Mouse (Mus musculus): ENCODE data around the gene Nacad.

Nacad gene
- long read RNA-seq, experiment 1, result 0 reads
- long read RNA-seq, experiment 2, partial matches to known transcripts, result 1 of 1 reads
- long read RNA-seq, experiment 2, other reads (novel, unspliced or antisense), result 0 of 1 reads

- intact Hi-C loops (cut with DNase I), result no loop called here
Measured at GRCm38 (mm10) chr11:6605491-6606399, at the start of gene Nacad. TSS of gene Nacad (minus strand) at chr11:6606053.

- intact Hi-C loops (cut with DNase I), result loop anchor here (1.0 to 10.0 kb wide), 3 partner anchors 52 to 510 kb away; no protein-coding TSS in a partner anchor
Measured at GRCm38 (mm10) chr11:6654903-6655302, 49.0 kb upstream of the Nacad start.

GRCm38 (mm10) chr11:6652978-6653377, 47.1 kb upstream of the Nacad start:
- intact Hi-C loops (cut with DNase I), result loop anchor here (10.0 kb wide), 1 partner anchor 512 kb away; no protein-coding TSS in a partner anchor

DNA sequence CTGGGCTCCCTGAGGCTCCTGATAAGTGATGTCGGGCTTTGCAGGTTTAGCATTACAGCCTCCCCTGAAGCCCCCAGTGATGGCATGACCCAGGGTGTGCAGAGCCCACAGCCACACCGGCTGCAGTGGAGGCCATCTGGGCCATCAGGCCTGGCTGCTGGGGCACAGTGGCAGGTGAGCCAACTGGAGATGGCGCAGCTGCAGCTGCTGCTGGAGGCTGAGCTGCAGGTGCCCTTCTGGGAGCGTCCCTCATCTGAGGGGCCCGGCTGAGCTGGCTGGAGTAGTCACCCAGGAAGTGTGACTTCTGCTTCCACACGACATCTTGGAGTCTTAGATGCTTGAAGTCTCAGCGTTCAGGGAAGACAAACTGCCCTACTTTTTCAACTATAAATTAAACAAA, 44.7 kb upstream of the Nacad start:
- intact Hi-C loops (cut with DNase I), result loop anchor here (10.0 kb wide), 1 partner anchor 514 kb away; no protein-coding TSS in a partner anchor

- intact Hi-C loops (cut with DNase I), result no loop called here
Measured at GRCm38 (mm10) chr11:6647831-6648724, 42.2 kb upstream of the Nacad start.

GRCm38 (mm10) chr11:6644566-6644965, 38.7 kb upstream of the Nacad start:
- intact Hi-C loops (cut with DNase I), result no loop called here

GRCm38 (mm10) chr11:6639072-6639471, 33.2 kb upstream of the Nacad start:
- intact Hi-C loops (cut with DNase I), result no loop called here

- intact Hi-C loops (cut with DNase I), result no loop called here
Measured at GRCm38 (mm10) chr11:6638537-6638936, 32.7 kb upstream of the Nacad start, which contains the start of gene Wap. TSS of gene Wap (minus strand) at chr11:6638637.

GRCm38 (mm10) chr11:6636150-6636549, 30.3 kb upstream of the Nacad start:
- intact Hi-C loops (cut with DNase I), result no loop called here

DNA sequence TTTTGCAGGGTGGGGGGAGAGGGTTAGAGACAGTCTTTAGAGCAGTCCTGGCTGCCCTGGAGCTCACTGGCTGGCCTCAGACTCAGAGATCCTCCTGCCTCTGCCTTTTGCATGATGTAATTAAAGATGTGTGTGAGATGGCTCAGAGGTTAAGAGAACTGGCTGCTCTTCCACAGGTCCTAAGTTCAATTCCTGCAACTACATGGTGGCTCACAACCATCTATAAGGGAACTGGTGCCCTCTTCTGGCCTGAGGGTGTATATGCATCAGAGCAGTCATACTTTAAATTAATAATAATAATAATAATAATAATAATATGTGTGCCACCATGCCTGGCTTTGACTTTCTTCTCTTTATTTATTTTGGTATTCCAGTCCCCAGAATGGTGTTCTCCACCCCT, 23.8 kb upstream of the Nacad start:
- intact Hi-C loops (cut with DNase I), result loop anchor here (10.0 kb wide), 1 partner anchor 165 kb away; no protein-coding TSS in a partner anchor

DNA sequence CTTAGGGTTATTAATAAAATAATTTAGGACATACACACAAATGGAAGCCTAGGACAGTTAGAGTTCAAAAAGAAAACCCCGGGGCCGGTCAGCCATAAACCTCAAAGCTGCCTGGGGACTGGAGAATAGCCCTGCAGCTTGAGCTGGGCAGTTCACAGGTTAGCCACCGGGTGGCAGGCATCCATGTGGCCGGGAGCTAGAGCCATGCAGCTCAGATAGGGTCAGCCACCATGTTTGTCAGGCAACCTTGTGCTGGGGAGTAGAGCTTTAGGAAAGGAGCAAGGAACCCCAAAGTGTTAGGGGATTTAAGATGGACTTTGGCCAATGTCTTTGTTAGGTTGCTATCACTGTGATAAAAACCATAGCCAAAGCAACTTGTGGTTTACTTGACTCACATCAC, 22.7 kb upstream of the Nacad start:
- intact Hi-C loops (cut with DNase I), result loop anchor here (10.0 kb wide), 1 partner anchor 164 kb away; no protein-coding TSS in a partner anchor

DNA sequence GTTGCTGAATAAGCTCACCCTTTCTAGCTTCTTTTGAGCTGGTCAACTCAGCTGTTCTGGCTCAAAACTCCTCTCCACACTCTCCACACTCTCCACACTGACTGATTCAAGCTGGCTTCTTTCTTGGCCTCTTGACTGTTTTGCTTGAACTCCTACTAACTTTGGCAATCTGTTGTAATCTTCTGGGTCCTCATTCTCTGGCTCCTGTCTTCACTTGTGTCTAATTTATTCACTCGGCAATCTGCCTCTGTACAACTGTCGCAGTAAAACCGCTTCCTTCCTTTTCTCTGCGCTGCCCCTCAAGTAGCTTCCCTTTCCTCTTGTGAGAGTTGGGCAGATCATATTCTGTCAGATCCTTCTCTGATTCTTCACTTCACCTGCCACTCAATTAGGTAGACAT, 21.9 kb upstream of the Nacad start:
- intact Hi-C loops (cut with DNase I), result loop anchor here (10.0 kb wide), 1 partner anchor 163 kb away; no protein-coding TSS in a partner anchor

DNA sequence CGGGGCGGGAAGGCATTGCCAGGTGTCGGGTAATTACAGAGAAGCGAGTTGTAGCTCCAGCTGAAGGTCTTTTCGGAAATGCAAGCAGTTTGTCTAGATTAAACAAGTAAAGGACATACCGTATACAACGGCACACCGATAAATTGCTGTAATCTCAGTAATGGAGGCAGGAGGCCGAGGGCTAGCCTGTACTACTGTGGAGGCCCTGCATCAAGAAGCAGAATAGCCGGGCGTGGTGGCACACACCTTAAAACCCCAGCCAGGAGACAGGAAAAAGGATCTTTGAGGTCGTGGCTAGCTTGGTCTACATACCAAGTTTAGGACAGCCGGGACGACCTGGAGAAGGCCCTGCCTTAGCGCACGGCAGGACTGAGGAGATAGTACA, 20.5 kb upstream of the Nacad start:
- intact Hi-C loops (cut with DNase I), result loop anchor here (10.0 kb wide), 1 partner anchor 162 kb away; no protein-coding TSS in a partner anchor

- intact Hi-C loops (cut with DNase I), result loop anchor here (10.0 kb wide), 1 partner anchor 161 kb away; no protein-coding TSS in a partner anchor
Measured at GRCm38 (mm10) chr11:6625478-6626387, 19.9 kb upstream of the Nacad start, which contains the start of gene Tbrg4. TSS of gene Tbrg4 (minus strand) at chr11:6626067.

- intact Hi-C loops (cut with DNase I), result loop anchor here (10.0 kb wide), 1 partner anchor 160 kb away; no protein-coding TSS in a partner anchor
Measured at GRCm38 (mm10) chr11:6624619-6625382, 18.9 kb upstream of the Nacad start.

DNA sequence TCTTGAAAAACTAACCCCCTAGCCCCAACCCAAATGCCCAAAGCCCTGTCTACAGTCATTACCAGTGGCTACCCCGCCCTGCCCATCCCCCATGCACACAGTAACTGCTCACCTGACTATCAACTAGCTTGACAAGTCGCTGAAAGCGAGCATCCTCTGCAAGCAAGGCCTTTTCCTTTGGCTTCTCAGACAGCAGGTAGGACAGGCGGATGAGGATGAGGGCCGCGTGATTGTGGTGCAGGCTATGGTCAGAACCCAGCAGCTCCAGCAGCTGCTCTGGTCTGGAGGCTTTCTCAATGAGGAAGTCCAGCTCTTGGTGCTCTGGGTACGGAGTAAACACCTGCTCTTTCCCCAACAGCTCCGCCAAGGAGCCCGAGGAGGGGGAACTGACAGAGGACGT, 17.9 kb upstream of the Nacad start:
- intact Hi-C loops (cut with DNase I), result loop anchor here (10.0 kb wide), 1 partner anchor 159 kb away; no protein-coding TSS in a partner anchor

DNA sequence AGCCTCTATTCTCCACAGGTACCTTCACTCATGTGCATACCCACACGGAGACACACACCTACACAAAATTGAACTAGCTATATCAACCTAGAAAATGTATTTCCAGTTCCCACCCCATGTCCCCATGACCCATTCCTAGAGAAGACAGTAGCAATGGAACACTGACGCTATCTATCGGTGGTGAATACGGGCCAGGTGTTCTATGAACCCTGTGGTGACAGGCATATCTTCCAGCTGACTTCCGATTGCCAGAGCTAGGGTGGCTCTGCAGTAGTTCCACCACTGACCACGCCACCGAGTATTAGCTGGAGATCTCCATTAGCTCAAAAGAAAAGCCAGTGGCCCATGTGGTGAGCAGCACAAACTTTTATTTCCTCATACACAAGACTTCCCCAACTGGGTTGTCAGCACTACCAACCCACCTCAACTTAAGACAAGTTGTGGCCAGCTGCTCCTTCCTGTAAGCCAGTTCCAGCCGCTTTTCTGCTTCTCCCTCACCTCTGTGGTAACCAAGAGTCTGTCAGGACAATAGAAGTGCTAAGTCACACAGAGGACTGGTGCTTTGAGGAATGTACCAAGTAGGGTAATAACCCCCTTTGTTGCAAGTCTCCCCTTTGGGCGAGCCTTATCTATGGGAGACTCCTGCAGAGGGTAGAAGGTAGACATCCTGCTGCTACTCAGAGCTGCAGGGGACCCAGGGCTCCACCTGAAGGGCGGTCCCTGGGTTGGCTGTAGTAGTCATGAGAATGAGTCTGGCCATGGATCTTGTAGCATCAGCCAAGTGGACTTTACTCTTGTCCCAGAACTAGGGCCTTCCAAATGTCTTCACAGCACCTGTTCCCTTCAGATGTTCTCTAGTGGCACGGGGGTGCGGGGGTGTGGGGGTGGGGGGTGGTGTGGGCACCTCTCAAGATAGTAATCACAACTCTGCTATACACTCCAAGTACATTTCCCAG, 9.7 kb upstream of the Nacad start:
- intact Hi-C loops (cut with DNase I), result no loop called here

DNA sequence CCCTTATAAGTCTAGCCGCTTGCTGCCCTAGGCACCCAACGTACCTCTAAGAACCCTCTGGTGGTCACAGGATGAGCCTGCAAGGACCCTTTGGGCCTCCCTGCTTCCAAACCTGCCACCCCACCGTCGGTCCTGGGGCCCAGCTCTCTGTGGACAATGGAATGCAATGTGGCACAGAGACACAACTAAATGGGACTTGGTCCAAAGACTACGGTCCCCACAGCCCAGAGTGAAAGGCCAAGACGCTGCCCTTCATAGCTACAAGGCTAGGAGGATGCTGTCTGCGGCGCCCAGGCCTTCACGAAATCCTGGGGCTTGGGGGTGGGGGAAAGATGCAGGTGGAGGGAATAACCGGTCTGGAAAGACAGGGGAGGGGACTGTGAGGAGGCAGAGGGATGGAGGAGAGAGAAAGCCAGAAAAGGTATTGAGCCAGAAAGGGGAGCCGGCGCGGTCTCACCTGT, 802 bp downstream of the Nacad start:
- intact Hi-C loops (cut with DNase I), result no loop called here

All from adrenal gland (tissue).